Mouse (Mus musculus) hindbrain, embryonic 15.5 days (tissue): ENCODE measurements around the gene Pmepa1. TPM values are rescaled to one million over a fixed set of nuclear protein-coding genes. Genes with fewer than 3 reads are reported as not detected.

Experiments
- ATAC-seq: fragments of 200-750 bp; cut with Nextera tagmentation; 2 replicates; pipeline ENCODE4 v1.8.0; 2017; ENCODE audit warnings: low read depth, moderate number of reproducible peaks, moderate TSS enrichment; ENCODE audit not compliant: low FRiP score
- H3K27ac ChIP-seq: fragments of 300-500 bp; sonication (generic); replicated peaks from 2 replicates; pipeline ENCODE4 v1.5.1; 2015; ENCODE audit warnings: mild to moderate bottlenecking, inconsistent platforms
- H3K27me3 ChIP-seq: fragments of 300-500 bp; sonication (generic); 2 replicates; pipeline ENCODE4 v1.6.1; 2015; ENCODE audit warnings: control low read depth, inconsistent platforms
- H3K36me3 ChIP-seq: fragments of 300-500 bp; sonication (generic); 2 replicates; pipeline ENCODE4 v1.6.1; 2015; ENCODE audit warnings: control low read depth, inconsistent platforms
- H3K4me1 ChIP-seq: fragments of 300-500 bp; sonication (generic); replicated peaks from 2 replicates; pipeline ENCODE4 v1.6.1; 2015; ENCODE audit warnings: control low read depth, inconsistent platforms
- H3K4me2 ChIP-seq: fragments of 300-500 bp; sonication (generic); 2 replicates; pipeline ENCODE4 v1.6.1; 2015; ENCODE audit warnings: moderate library complexity, mild to moderate bottlenecking, inconsistent platforms
- H3K4me3 ChIP-seq: fragments of 300-500 bp; sonication (generic); 2 replicates; pipeline ENCODE4 v1.5.1; 2015; ENCODE audit warnings: mild to moderate bottlenecking, inconsistent platforms
- H3K9ac ChIP-seq: fragments of 300-500 bp; sonication (generic); 2 replicates; pipeline ENCODE4 v1.6.1; 2015; ENCODE audit warnings: inconsistent platforms
- H3K9me3 ChIP-seq: fragments of 300-500 bp; sonication (generic); 2 replicates; pipeline ENCODE4 v1.6.1; 2016; ENCODE audit warnings: control low read depth, inconsistent platforms
- WGBS: fragments of 180-500 bp; shearing (Covaris S2); methylation state at CpG from one replicate; pipeline ENCODE4 v1.1.7; 2015; 5-methylcytosine and 5-hydroxymethylcytosine counted together
- polyA plus RNA-seq: library from polyadenylated mRNA; unstranded; fragments of >200 nt; fragmentation: Nextera tagmentation; extraction: Ambion mirVana; gene quantifications from 2 replicates; pipeline ENCODE4 v1.2.1, GENCODE M21; 2015

The Pmepa1 gene
- polyA plus RNA-seq, 1 experiment from 2014 or later: 5.0 TPM

GRCm38 (mm10) chr2:173232766-173233099, 43.6 kb downstream of the Pmepa1 start:
- H3K36me3 ChIP-seq: peaks cover 2% of the 10 kb centered on the region; the same call in 1 of the 2 replicates
- H3K27me3 ChIP-seq: no peaks in the 10 kb centered on the region
- H3K27ac ChIP-seq: no peak overlapping the region
- peaks cover 55% of the 10 kb centered on the region for H3K4me1 ChIP-seq
- no peak for ATAC-seq
- H3K9ac ChIP-seq: no peak overlapping the region
- H3K9me3 ChIP-seq: no peaks in the 10 kb centered on the region
- H3K4me3 ChIP-seq: no peak overlapping the region
- 76% methylated on average over 8 of the region's 8 CpGs for WGBS
- H3K4me2 ChIP-seq: no peak overlapping the region

GRCm38 (mm10) chr2:173232065-173232765, 44.1 kb downstream of the Pmepa1 start:
- Histone ChIP-seq H3K9ac (no peak overlapping the region), H3K4me2 (no peak overlapping the region), H3K36me3 (peaks cover 5% of the 10 kb centered on the region; the same call in 1 of the 2 replicates), H3K9me3 (no peaks in the 10 kb centered on the region), H3K4me3 (no peak overlapping the region), H3K27ac (no peak overlapping the region), H3K4me1 (peaks cover 51% of the 10 kb centered on the region), H3K27me3 (no peaks in the 10 kb centered on the region)
- no peak for ATAC-seq
- 75% methylated on average over 22 of the region's 22 CpGs for WGBS

- Histone ChIP-seq H3K4me2 (no peak overlapping the region), H3K27me3 (no peaks in the 10 kb centered on the region), H3K4me1 (peaks cover 34% of the 10 kb centered on the region), H3K4me3 (no peak overlapping the region), H3K27ac (no peak overlapping the region; the same call in 1 of the 2 replicates), H3K36me3 (peaks cover 5% of the 10 kb centered on the region; the same call in 1 of the 2 replicates), H3K9ac (no peak overlapping the region), H3K9me3 (no peaks in the 10 kb centered on the region)
- ATAC-seq: peak; percentile 79
- 5% methylated on average over 10 of the region's 10 CpGs for WGBS
Observed at GRCm38 (mm10) chr2:173229578-173230224, 46.6 kb downstream of the Pmepa1 start.

- H3K9ac ChIP-seq: no peak overlapping the region
- H3K4me3 ChIP-seq: no peak overlapping the region
- no peak overlapping the region for H3K4me2 ChIP-seq
- ATAC-seq: no peak
- H3K27ac ChIP-seq: no peak overlapping the region
- no peaks in the 10 kb centered on the region for H3K9me3 ChIP-seq
- H3K36me3 ChIP-seq: peaks cover 5% of the 10 kb centered on the region; the same call in 1 of the 2 replicates
- 94% methylated on average over 8 of the region's 8 CpGs for WGBS
- peaks cover 32% of the 10 kb centered on the region for H3K4me1 ChIP-seq
- H3K27me3 ChIP-seq: no peaks in the 10 kb centered on the region
Observed at GRCm38 (mm10) chr2:173228567-173228966, 47.8 kb downstream of the Pmepa1 start.

- Histone ChIP-seq H3K27ac (no peak overlapping the region), H3K9me3 (no peaks in the 10 kb centered on the region), H3K4me1 (peaks cover 21% of the 10 kb centered on the region; the same call in 1 of the 2 replicates), H3K36me3 (peaks cover 5% of the 10 kb centered on the region; the same call in 1 of the 2 replicates), H3K4me2 (no peak overlapping the region), H3K4me3 (no peak overlapping the region), H3K27me3 (no peaks in the 10 kb centered on the region), H3K9ac (no peak overlapping the region)
- WGBS: 90% methylated on average over 8 of the region's 8 CpGs
- ATAC-seq: no peak
Observed at GRCm38 (mm10) chr2:173226792-173227191, 49.5 kb downstream of the Pmepa1 start.

- no peak for ATAC-seq
- Histone ChIP-seq H3K4me1 (peaks cover 20% of the 10 kb centered on the region; the same call in 1 of the 2 replicates), H3K4me3 (no peak overlapping the region), H3K9me3 (no peaks in the 10 kb centered on the region), H3K4me2 (no peak overlapping the region), H3K27me3 (no peaks in the 10 kb centered on the region), H3K36me3 (peaks cover 5% of the 10 kb centered on the region; the same call in 1 of the 2 replicates), H3K9ac (no peak overlapping the region), H3K27ac (no peak overlapping the region)
- 82% methylated on average over 7 of the region's 7 CpGs for WGBS
Observed at GRCm38 (mm10) chr2:173225906-173226305, 50.4 kb downstream of the Pmepa1 start.

GRCm38 (mm10) chr2:173224832-173225231, 51.5 kb downstream of the Pmepa1 start:
- Histone ChIP-seq H3K27ac (no peak overlapping the region), H3K4me3 (no peak overlapping the region), H3K4me1 (peaks cover 19% of the 10 kb centered on the region; the same call in 1 of the 2 replicates), H3K9ac (no peak overlapping the region), H3K27me3 (no peaks in the 10 kb centered on the region), H3K9me3 (no peaks in the 10 kb centered on the region), H3K36me3 (peaks cover 5% of the 10 kb centered on the region; the same call in 1 of the 2 replicates), H3K4me2 (no peak overlapping the region)
- 55% methylated on average over 7 of the region's 7 CpGs for WGBS
- no peak for ATAC-seq

GRCm38 (mm10) chr2:173224097-173224496, 52.2 kb downstream of the Pmepa1 start:
- WGBS: 79% methylated on average over 3 of the region's 3 CpGs
- Histone ChIP-seq H3K27ac (no peak overlapping the region), H3K9me3 (no peaks in the 10 kb centered on the region), H3K36me3 (peaks cover 5% of the 10 kb centered on the region; the same call in 1 of the 2 replicates), H3K27me3 (no peaks in the 10 kb centered on the region), H3K9ac (no peak overlapping the region), H3K4me1 (peaks cover 13% of the 10 kb centered on the region; the same call in 1 of the 2 replicates), H3K4me3 (no peak overlapping the region), H3K4me2 (no peak overlapping the region)
- ATAC-seq: no peak

- Histone ChIP-seq H3K4me1 (peaks cover 13% of the 10 kb centered on the region; the same call in 1 of the 2 replicates), H3K9me3 (no peaks in the 10 kb centered on the region), H3K27ac (no peak overlapping the region), H3K9ac (no peak overlapping the region), H3K4me2 (no peak overlapping the region), H3K27me3 (no peaks in the 10 kb centered on the region), H3K4me3 (no peak overlapping the region), H3K36me3 (peaks cover 5% of the 10 kb centered on the region; the same call in 1 of the 2 replicates)
- no peak for ATAC-seq
- WGBS: 62% methylated on average over 3 of the region's 3 CpGs
Observed at GRCm38 (mm10) chr2:173223496-173223895, 52.8 kb downstream of the Pmepa1 start.

GRCm38 (mm10) chr2:173220754-173221153, 55.6 kb downstream of the Pmepa1 start:
- no peak overlapping the region for H3K4me3 ChIP-seq
- no peak overlapping the region for H3K4me2 ChIP-seq
- WGBS: 95% methylated on average over 9 of the region's 9 CpGs
- no peaks in the 10 kb centered on the region for H3K27me3 ChIP-seq
- peaks cover 13% of the 10 kb centered on the region; the same call in 1 of the 2 replicates for H3K4me1 ChIP-seq
- ATAC-seq: no peak
- no peak overlapping the region for H3K9ac ChIP-seq
- H3K9me3 ChIP-seq: no peaks in the 10 kb centered on the region
- no peak overlapping the region for H3K27ac ChIP-seq
- no peaks in the 10 kb centered on the region for H3K36me3 ChIP-seq

GRCm38 (mm10) chr2:173219256-173219954, 56.9 kb downstream of the Pmepa1 start:
- Histone ChIP-seq H3K27me3 (no peaks in the 10 kb centered on the region), H3K27ac (no peak overlapping the region), H3K4me3 (no peak overlapping the region), H3K36me3 (no peaks in the 10 kb centered on the region), H3K4me1 (0 out of 2 replicates have a peak, but pooled peaks cover 1% of the 10 kb centered on the region), H3K9ac (no peak overlapping the region), H3K9me3 (no peaks in the 10 kb centered on the region), H3K4me2 (no peak overlapping the region)
- 47% methylated on average over 10 of the region's 10 CpGs for WGBS
- no peak for ATAC-seq
